Mouse (Mus musculus) liver, embryonic 14.5 days (tissue): ENCODE results near the gene Mmp14. TPM values are rescaled to one million over a fixed set of nuclear protein-coding genes. Genes with fewer than 3 reads are reported as not detected.

Experiments
- ATAC-seq: fragments of 200-750 bp; cut with Nextera tagmentation; 2 replicates; pipeline ENCODE4 v1.8.0; 2017; ENCODE audit warnings: moderate number of reproducible peaks, mild to moderate bottlenecking, moderate library complexity; ENCODE audit not compliant: insufficient read depth
- DNase-seq, 3 experiments: peaks; one replicate each; pipeline ENCODE4 v3.0.0-alpha.2; 2012 to 2013; ENCODE audit warnings: low read depth in 3 of 3, low spot score in 3 of 3
- H3K27ac ChIP-seq: fragments of 300-500 bp; sonication (generic); 2 replicates; pipeline ENCODE4 v1.5.1; 2014; ENCODE audit warnings: moderate library complexity, mild to moderate bottlenecking, control low read depth, inconsistent platforms
- H3K27me3 ChIP-seq: fragments of 300-500 bp; sonication (generic); 2 replicates; pipeline ENCODE4 v1.6.1; 2014; ENCODE audit warnings: mild to moderate bottlenecking, low read length, moderate library complexity; ENCODE audit not compliant: control insufficient read depth, insufficient read depth
- H3K36me3 ChIP-seq: fragments of 300-500 bp; sonication (generic); replicated peaks from 2 replicates; pipeline ENCODE4 v1.6.1; 2014; ENCODE audit warnings: low read depth; ENCODE audit not compliant: control insufficient read depth, insufficient read depth
- H3K4me1 ChIP-seq, 2 experiments: fragments of 200-500 bp in 1 of 2; fragments of 300-500 bp in 1 of 2; sonication (generic) in 1 of 2; replicated peaks; 2 replicates each; pipeline ENCODE4 v1.6.1; 2012 to 2014; ENCODE audit warnings: antibody characterized with exemption in 1 of 2, inconsistent platforms in 1 of 2, low read length in 1 of 2; ENCODE audit not compliant: control insufficient read depth in 2 of 2, insufficient read depth in 2 of 2
- H3K4me2 ChIP-seq: fragments of 300-500 bp; sonication (generic); 2 replicates; pipeline ENCODE4 v1.6.1; 2014; ENCODE audit warnings: low read depth, mild to moderate bottlenecking, control low read depth, moderate library complexity
- H3K4me3 ChIP-seq, 2 experiments: fragments of 200-500 bp in 1 of 2; fragments of 300-500 bp in 1 of 2; sonication (generic) in 1 of 2; 2 replicates each; pipeline ENCODE4 v1.5.1; 2012 to 2014; ENCODE audit warnings: low read depth in 2 of 2, low read length in 2 of 2, mild to moderate bottlenecking in 2 of 2, control low read depth in 1 of 2, inconsistent platforms in 1 of 2, moderate library complexity in 1 of 2; ENCODE audit not compliant: insufficient read depth in 1 of 2
- H3K9ac ChIP-seq: fragments of 300-500 bp; sonication (generic); replicated peaks from 2 replicates; pipeline ENCODE4 v1.6.1; 2014; ENCODE audit warnings: mild to moderate bottlenecking, control low read depth, moderate library complexity
- H3K9me3 ChIP-seq: fragments of 300-500 bp; sonication (generic); 2 replicates; pipeline ENCODE4 v1.6.1; 2016; ENCODE audit warnings: low read length, mixed read lengths; ENCODE audit not compliant: control insufficient read depth
- CTCF ChIP-seq: IDR thresholded peaks from 2 replicates; pipeline ENCODE4 v1.5.1; 2016; ENCODE audit warnings: antibody characterized with exemption, low read depth, control low read depth
- EP300 ChIP-seq: IDR thresholded peaks from 2 replicates; pipeline ENCODE4 v1.6.1; 2016; ENCODE audit warnings: antibody characterized with exemption, low read depth
- WGBS: fragments of 180-500 bp; shearing (Covaris S2); extraction: QIAGEN DNeasy Blood & Tissue Kit; methylation state at CpG from one replicate; pipeline ENCODE4 v1.1.7; 2014; ENCODE audit not compliant: insufficient replicate concordance; 5-methylcytosine and 5-hydroxymethylcytosine counted together
- polyA plus RNA-seq, 2 experiments: library from polyadenylated mRNA; depleted of rRNA in 1 of 2; stranded (reverse) in 1 of 2; unstranded in 1 of 2; fragments of >200 nt; fragmentation: Nextera tagmentation in 1 of 2; extraction: Ambion mirVana in 1 of 2; gene quantifications; 2 replicates each; pipeline versions ENCODE4 v1.2.1 to v1.2.3; 2012 to 2014

Mmp14 gene
- polyA plus RNA-seq, 2 experiments: 14.4 to 19.0 TPM

GRCm38 (mm10) chr14:54429332-54430093 is 1.9 kb upstream of the Mmp14 start:
- Histone ChIP-seq H3K4me2 (no peak overlapping the region), H3K9ac (no peak overlapping the region), H3K36me3 (no peaks in the 10 kb centered on the region; the same call in 1 of the 2 replicates), H3K9me3 (no peaks in the 10 kb centered on the region), H3K27me3 (peaks cover 33% of the 10 kb centered on the region), H3K4me1 (peaks cover 21 to 40% of the 10 kb centered on the region in 2 experiments), H3K27ac (no peak overlapping the region), H3K4me3 (no peak overlapping the region)
- DNase-seq (no peak), ATAC-seq (no peak)
- TF ChIP-seq CTCF: no peak
- TF ChIP-seq EP300: no peak
- WGBS: 46% methylated on average over 7 of the region's 7 CpGs

DNA sequence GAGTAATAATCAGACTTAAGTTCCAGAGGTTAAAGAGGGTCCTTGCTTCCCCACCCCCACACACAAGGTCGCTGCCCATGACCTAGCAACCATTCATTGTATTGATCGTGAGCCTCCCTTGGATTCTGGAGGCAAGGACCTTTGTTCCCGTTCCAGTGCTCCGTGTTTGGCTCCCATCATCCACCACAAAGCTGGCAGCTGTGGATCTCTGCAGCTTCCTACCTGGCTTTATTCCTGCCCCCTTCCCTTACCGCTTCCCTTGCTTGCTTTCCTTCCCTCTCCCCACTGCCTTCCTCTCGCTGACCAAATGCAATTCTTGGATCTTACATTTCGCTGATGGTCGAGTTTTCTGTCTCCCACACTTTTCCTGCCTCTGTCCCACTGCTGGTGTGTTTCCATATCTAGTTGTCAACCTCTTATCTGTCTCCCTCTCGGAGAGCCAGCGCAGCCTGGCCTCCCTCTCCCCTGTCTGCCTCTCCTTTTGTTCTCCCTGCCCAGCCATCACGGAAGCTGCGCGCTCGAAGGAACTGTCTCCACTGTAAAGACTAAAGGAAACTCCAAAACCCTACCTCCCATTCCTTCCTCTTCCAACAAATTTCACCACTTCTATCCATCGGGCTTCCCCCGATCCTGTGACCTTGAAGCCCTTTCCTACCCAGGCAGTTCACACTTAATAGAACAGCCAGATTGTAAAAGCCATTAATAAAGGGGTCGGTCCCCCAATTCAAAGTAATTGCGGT is 836 bp upstream of the Mmp14 start:
- no peak for ATAC-seq
- 11% methylated on average over 18 of the region's 18 CpGs for WGBS
- Histone ChIP-seq H3K9ac (peak overlapping the region; percentile 27), H3K4me2 (peak overlapping the region; percentile 60), H3K27ac (peak overlapping the region; percentile 13; the same call in 1 of the 2 replicates), H3K36me3 (no peaks in the 10 kb centered on the region; the same call in 1 of the 2 replicates), H3K27me3 (peaks cover 33% of the 10 kb centered on the region), H3K4me3 (peak overlapping the region; percentile 55 to 60), H3K4me1 (peaks cover 11 to 30% of the 10 kb centered on the region in 2 experiments), H3K9me3 (no peaks in the 10 kb centered on the region)
- DNase-seq: no peak
- TF ChIP-seq EP300: no peak
- no peak for TF ChIP-seq CTCF

DNA sequence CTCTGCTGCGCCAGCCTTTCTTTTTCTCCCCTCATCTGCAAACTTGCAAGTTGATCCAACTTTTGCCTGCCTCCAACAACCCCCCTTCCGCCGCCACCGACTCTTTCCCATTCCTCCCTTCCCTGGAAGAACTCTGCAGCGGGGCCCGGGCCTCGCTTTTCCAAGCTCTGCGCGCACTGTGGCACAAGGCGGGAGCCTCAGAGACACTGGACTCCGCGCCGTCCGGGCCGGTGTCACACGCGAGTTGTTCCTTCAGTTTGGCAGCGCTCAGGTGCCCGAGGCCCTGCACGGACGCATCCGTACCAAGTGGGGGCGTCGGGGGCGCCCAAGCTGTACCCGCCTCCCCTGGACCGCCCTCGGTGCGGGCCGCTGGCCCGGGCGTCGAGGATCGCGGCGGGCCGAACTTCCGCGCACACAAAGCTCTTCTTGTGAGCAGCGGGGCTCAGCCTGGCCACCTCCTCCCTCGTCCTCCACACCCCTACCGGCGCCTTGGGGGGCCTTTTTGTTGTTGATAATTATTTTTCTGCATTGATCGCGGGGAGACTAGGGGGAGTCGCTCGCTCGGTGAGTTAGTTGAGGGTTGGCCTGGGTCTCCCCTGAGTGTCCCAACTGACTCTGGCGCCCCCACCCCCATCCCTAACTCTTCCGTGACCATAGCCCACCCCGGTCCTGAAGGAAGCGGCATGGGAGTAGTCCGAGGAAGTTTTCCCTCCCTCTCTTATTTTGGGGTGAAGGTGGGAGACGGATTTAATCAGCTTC is 845 bp downstream of the Mmp14 start:
- Histone ChIP-seq H3K4me3 (peak overlapping the region; percentile 55 to 60), H3K4me2 (peak overlapping the region; percentile 60), H3K9me3 (no peaks in the 10 kb centered on the region), H3K27me3 (peaks cover 33% of the 10 kb centered on the region), H3K9ac (peak overlapping the region; percentile 57), H3K4me1 (peaks cover 5 to 20% of the 10 kb centered on the region in 2 experiments; a peak in 3 of 4 replicates), H3K27ac (no peak overlapping the region), H3K36me3 (no peaks in the 10 kb centered on the region; the same call in 1 of the 2 replicates)
- WGBS: 4% methylated on average over 54 of the region's 54 CpGs
- TF ChIP-seq CTCF: no peak
- TF ChIP-seq EP300: no peak
- ATAC-seq (no peak), DNase-seq (no peak)

GRCm38 (mm10) chr14:54432837-54433830 is 1.7 kb downstream of the Mmp14 start:
- DNase-seq (no peak), ATAC-seq (no peak)
- 25% methylated on average over 17 of the region's 17 CpGs for WGBS
- H3K4me3 ChIP-seq: peak overlapping the region; percentile 55 to 60
- no peak overlapping the region for H3K27ac ChIP-seq
- H3K4me2 ChIP-seq: peak overlapping the region; percentile 60
- H3K9me3 ChIP-seq: no peaks in the 10 kb centered on the region
- H3K36me3 ChIP-seq: no peaks in the 10 kb centered on the region; the same call in 1 of the 2 replicates
- peaks cover 33% of the 10 kb centered on the region for H3K27me3 ChIP-seq
- no peak for TF ChIP-seq CTCF
- TF ChIP-seq EP300: no peak
- H3K4me1 ChIP-seq: peaks cover under 1 to 16% of the 10 kb centered on the region in 2 experiments; a peak in 3 of 4 replicates
- H3K9ac ChIP-seq: peak overlapping the region; percentile 57
